Mouse (Mus musculus) right cerebral cortex, adult 18-20 months (tissue): ENCODE data around the gene Tmem150b.

Experiments
- DNase-seq: peaks from one replicate; pipeline ENCODE4 v3.0.0; 2022; ENCODE audit warnings: mixed read lengths

Tmem150b gene

DNA sequence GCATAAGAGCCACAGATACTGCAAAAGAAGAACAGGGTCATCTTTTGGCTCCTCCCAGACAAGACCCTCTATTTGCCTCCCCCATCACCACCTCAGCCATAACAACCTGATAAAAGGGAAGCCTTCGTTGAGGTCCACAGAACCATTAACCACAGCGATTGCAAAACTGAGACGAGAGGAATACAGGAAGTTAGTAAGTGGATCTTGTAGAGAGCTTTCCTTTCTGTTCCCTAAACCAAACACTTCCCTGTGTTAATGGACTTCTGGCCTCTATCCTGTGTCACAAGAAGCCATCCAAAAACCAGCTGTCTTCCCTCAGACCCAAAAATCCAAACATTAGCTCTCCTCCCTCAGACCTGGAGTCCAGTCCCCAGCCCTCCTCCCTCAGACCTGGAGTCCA, 690 bp downstream of the Tmem150b start:
- no peak for DNase-seq

DNA sequence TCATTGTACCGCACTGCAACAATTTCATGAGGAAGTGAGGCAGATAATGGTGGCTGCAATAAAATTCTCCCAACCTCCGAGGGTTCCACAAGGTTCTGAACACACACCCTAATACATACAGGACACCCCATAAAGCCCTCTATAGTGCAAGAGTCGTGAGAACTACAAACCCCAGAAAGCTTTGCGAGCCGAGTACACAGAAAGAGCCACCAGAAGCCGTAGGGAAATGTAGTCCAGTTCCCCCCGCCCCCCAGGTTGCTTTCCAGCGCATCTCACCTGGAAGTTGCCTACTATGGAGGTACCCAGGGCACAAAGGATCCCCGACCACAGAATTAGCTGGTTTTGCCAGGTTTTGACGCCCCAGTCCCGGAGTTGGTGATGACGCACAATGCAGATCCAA, 1.5 kb downstream of the Tmem150b start:
- peak; percentile 60 for DNase-seq

DNA sequence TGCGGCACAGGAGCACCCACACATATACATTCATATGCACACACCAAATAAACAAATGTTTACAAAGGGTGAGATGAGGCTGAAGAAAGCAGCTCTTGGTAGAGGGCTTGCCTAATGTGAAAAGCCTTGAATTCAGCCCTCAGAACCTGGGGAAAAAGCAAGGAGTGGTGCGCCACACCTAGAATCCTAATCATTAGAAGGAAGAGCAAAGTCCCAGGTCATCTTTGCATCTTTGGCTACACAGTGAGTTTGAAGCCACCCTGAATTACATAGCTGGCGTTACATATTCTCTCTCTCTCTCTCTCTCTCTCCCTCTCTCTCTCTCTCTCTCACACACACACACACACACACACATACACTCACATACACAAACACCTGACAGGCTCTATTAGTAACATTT, 5.8 kb downstream of the Tmem150b start:
- DNase-seq: no peak

DNA sequence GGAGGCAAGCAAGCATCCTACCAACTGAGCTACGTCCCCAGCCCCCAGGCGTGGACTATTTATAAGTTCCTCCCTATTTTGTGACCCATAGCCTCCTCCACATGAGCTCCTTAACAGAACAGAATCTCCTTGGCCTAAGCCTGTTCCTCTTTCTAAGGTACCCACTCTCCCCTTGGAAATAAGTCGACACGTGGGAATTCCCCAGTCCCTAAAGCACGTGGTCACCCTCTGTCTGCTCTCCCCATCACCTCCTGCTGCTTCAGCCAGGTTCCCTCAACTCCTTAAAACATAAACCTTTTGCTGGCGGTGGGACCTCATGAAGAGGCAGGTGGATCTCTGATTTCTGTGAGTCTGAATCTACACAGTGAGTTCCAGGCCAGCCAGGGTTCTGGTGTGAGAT, 8.1 kb downstream of the Tmem150b start:
- DNase-seq: no peak

DNA sequence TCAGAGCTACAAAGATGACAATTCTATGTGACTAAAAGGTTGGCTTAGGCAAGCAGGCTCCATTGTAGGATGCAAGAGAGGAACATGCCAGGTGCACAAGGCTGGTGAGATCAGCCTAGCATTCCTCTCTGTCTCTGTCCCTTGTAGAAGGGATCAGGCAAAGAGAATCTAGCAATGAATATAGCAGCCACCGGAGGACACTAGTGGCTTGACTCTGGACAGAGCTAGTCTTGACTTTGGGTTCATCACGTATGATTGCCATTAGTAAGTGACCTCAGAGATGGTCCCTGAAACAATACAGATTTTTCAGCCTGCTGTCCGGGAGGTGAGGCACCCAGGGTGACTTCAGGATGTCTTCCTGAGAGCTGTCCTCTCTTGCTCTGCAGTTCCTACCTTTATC, 12.5 kb downstream of the Tmem150b start:
- DNase-seq: no peak

DNA sequence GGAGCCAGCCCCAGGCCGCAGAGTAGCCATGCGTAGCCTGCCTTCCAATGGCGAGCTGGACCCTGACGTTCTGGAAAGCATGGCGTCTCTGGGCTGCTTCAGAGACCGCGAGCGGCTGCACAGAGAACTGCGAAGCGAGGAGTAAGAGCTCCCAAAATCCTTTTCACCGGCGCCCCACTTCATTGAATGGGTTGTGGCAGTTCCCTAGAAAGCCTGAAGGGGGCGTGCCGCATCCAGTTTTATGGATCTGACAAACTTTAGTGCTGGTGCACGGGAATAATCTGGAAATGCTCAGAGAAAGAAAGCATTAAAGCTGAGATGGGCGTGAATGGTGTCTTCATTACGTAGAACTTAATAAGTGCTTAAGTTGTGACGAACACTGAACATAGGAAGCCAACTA, 20.0 kb downstream of the Tmem150b start:
- peak; percentile 23 for DNase-seq

DNA sequence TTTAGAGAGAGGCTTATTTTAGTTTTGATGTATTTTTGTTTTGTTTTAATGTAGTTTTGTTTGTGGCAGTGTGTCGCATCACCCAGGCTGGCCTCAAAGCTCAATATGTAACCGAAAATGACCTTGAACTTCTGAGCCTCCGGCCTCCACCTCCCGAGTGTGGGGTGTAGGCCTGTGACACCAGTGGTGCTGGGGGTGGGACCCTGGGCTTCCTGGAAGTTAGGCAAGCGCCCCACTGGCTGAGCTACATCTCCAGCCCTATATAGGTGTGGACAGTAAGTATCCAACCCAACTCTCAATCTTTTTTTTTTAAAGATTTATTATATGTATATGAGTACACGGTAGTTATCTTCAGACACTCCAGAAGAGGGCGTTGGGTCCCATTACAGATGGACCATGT, 21.9 kb downstream of the Tmem150b start:
- DNase-seq: no peak

DNA sequence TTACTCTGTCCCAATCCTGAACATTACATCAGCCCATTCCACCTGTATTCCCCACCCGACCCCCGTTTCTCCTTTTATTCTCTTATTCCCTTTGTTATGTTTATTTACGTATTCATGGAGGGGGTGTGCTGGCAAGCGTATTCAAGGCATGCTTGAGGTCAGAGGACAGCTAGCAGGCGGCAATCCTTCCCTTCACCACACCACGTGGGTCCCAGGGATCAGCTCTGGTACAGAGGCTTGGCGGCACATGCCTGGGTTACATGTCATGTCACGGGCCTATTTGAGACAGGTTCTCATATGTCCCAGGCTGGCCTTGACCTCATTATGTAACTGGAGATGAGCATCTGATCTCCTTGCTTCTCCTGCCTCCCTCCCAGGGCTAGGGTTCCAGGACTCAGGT, 22.7 kb downstream of the Tmem150b start:
- DNase-seq: no peak

DNA sequence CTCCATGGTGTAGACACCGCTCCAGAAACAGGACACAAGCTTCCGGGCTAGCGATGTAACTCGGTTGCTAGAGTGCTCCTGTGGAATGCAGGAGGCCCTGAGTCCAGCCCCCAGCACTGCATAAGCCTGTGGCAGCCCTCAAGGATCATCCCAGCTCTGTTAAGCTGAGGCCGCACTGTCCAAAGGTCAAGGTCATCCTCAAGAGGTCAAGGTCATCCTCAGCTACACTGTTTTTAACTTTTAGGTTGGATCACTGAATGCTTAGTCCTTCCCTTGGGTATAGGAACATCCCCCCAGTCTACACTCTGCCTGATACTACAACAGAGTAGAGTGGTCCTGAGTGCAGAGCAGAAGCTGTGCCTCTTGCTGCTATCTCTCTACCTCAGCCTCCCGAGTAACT, 32.0 kb downstream of the Tmem150b start:
- DNase-seq: no peak

DNA sequence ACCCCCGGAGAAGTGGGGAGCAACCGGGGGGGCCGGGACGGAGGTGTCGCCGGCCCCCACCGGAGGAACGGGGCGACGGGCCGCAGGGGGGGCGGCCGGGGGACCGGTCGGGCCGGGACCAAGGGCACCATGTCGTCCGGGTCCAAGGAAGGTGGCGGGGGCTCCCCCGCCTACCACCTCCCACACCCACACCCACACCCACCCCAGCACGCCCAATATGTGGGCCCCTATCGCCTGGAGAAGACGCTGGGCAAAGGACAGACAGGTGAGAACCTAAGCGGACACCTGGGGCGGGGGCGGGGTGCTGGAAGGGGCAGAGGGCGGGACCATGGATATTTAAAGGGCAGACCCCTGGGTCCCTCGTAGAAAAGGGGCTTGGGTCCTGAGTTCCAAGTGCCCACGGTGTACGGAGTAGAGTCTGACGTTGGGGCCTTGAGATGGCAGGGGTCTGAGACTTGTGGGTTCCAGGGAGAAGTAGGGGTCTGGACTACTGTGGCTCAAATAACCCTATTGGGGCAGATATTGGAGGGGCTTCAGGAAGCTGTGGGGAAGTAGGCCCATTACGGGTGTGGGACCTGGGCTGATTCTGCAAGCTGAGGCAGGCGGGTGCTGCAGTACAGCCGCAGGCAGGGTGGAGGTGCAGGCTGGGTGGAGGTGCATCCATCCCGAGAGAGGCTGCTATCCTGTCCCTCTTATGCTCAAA, 33.9 kb downstream of the Tmem150b start:
- peak; percentile 39 for DNase-seq

DNA sequence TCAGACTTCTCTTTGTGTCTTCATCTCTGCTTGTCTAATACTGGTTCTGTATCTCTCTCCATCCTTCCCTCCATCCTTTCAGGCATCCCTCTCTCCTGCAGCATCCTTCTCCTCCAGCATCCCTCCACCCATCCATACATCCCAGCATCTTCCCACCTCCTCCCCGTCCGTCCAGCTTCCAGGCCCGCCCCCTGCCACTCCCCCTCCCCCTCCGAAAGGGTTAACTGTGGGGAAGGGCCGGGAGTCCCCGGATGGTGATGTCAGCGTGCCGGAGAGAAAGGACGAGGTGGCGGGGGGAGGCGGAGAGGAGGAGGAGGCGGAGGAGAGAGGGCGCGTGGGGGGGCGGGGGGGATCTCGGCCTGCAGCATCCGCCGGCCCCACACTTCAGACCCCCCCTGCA, 34.7 kb downstream of the Tmem150b start, which contains the start of gene Brsk1:
TSS of gene Brsk1 (plus strand) at position 218 of the 400 bp plus-strand sequence.
- DNase-seq: peak; percentile 91

DNA sequence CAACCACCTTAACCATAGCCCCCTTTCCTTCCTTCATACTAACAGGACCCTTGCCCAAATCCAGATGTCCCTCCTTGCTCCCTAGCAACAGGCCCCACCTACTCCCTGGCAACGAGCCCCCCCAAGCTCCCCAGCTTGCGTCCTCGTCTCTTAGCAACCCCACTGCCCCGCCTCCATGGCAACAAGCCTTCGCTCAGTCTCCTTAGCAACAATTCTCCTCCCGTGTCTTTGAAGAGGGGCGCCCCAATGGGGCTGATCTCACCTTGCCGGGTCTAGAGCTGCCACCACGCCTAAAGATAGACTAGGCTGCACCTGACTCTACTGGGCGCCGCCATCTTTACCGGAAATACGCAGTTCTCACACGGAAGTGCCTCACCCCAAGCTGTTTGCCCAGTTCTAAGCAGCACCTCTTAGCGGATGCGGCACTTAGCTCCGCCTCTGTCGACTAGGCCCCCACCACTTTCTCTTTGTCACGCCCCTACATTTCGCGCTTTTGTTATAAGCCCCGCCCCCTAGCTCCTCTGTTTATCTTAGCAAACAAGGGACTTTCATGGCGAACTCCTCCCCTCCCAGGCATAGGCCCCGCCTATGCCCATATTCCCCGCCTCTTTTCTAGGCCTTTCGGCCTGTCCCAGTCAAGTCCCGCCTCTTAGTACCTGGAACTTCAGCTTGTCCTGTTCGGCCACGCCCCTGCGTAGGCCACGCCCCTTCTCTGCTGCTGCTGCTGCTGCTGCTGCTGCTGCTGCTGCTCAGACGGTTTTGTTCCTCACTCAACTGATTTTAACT, 40.2 kb downstream of the Tmem150b start, which contains the start of gene Hspbp1:
TSS of gene Hspbp1 (minus strand) at position 437 of the 786 bp plus-strand sequence.
- DNase-seq: peak; percentile 94

DNA sequence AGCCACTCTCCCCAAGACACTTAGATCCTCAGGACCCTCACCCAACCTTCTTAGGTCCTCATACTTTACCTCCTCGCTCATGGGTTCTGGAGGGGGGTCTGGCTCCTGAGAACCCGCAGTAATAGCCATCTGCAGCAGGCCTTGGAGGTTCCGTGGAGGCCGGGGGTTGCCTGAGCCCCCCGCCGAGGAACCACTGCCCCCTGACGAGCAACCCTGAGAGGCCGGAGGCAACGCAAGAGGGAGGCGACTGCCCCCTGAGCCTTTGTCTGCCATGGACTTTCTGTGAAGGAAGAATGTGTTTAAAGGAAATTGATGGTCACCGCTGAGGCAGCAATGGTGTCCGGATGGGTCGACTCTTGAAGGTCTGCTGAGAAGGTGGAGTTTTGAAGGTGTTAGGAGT, 40.8 kb downstream of the Tmem150b start:
- no peak for DNase-seq

DNA sequence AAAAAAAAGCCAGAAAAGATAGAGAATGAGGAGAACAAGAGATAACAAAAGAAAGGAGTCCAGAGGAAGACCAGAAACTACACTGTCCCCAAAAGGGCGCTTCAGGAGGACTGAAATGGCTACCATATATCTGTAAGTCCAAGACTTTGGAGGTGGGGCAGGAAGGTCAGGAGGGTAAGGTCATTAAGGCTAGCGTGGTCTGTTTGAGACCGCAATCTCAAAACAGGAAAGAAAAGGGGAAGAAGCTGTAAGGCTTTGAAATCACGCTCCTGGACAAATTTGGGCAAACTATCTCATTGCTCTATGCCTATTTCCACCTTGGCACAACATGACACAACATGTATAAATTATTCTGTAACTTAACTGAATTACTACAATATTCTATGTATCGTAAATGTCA, 41.7 kb downstream of the Tmem150b start:
- DNase-seq: no peak

DNA sequence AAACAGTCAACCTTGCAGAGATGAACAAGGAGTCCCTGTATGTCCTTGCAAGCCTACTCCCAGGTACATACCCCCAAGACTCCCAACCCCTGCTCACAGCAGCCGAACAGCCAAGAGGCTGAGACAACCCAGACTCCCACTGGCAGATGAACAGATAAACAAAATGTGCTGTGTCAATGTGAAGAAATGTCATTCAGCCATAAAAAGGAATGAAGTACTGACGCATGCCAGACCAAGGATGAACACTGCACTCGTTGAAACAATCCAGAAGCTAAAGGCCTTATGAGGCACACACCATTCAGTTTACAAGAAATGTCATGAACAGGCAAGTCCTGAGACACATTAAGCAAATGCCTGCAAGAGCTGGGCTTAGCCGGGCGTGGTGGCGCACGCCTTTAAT, 49.8 kb downstream of the Tmem150b start:
- DNase-seq: no peak

DNA sequence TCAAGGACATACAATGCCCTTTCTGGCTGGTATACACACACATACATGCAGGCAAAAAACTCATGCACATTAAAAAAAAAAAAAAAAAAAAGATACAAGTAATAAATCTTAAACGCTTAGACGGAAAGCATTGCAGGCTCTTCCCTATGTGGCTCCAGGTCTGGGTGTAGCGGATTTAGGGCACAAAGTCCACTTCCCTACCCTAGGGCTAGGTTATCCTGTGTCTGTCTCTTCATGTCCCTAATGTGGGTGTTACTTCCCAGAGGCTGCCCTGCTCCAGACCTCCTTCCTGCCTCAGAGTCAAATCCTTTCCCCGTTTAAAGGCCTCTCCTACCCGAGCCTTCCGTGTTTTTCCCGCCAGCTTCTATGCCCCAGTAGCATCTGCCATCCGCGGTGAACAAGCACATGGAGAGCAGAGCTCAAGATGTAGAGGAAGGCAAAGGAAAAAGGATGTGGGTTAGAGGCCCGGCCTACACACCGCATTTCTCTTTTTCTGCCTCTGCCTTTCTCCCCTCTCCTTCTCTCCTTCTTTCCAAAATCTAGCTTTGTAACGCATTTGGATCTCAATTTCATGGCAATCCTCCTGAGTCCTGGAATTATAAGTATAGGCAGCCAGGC, 50.8 kb downstream of the Tmem150b start:
- no peak for DNase-seq

DNA sequence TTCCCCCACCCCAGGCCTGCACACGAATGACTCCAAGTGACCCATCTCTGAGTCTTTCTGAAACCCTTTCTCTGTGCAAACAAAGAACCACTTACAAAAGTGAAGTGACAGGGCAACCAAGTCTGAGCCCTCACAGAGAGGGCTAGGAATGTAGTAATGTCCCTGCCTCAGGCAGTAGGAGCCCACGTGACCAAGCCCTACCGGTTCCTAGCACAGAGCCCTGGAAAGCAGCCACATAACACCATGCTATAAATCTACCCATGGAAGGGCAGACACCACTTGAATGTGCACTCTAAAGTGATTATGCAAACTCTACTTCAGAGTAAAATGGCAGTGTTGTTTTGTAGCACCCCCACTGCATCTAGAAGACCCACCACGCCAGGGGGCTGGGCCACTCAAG, 53.1 kb downstream of the Tmem150b start:
- no peak for DNase-seq

DNA sequence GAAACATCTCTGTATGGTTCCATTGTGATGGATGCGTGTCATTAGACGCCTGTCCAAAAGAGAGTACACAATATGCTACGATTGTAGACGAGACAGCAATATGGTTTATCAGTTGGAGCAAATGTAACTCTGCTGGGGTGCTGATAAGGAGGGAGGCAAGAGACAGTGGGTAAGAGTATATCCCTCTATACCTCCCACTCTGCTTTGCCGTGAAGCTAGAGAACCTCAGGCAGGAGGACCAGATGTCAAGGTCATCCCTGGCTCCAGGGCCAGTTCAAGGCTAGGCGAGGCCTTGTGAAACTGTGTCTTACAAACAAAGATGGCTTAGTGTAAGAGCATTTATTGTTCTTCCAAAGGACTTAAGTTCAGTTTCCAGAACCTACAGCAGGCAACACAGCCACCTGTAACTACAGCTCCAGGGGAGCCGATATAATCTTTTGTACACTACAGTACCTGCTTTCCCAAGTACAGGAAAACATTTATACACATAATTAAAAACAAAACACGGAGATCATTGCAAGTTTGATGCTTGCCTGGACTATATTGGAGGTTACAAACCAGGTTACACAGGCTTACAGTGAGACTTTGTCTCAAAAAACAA, 54.3 kb downstream of the Tmem150b start:
- no peak for DNase-seq

DNA sequence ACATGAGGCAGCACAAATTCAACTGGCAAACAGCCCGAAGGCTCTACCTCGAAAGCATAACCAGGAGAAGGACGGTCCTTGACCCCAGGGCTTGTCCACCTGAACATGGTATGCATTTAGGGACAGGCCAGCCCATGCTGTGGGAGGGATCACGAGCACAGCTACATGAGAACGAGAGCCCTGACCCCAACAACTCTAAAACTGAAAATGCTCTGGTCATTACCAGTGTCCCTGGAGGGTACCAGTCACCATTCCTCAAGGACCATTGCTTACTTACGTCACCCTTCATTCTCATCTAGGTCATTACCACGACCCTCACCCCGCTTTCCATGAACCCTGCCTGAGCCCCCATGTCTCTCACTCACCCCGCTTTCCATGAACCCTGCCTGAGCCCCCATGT, 55.9 kb downstream of the Tmem150b start:
- no peak for DNase-seq

DNA sequence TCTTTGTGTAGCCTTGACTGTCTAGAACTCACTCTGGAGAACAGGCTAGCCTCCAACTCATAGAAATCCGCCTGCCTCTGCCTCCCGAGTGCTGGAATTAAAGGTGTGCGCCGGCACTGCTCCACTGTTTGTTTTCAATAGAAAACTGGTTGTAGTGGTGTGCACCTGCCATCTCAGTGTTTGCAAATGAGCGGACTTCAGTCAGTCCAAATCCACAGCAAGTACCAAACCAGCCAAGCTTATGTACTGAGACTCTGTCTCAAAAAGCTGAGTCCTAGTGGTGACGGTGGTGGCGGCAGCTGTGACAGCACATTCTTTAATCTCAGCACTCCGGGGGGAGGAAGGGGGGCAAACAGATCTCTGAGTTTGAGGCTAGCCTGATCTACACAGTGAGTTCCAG, 56.5 kb downstream of the Tmem150b start:
- no peak for DNase-seq

DNA sequence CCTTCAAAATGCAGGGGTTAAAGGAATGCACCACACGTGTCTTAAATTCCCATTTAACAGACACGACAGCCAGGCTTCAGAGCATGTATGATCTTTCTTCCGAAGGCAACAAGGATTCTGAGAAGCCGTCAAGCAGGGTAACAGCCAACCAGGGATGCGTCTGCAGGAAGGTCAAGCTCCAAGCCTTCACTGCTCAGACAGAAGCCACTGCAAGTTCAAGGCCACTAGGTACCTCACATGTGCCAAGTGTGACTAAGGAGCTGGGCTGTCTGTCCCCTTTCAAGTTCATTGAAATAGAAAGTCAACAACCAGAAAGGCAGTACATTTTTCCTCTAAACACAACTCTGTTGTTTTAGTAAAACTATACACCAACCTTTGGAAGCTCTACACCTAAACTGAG, 58.2 kb downstream of the Tmem150b start:
- no peak for DNase-seq

DNA sequence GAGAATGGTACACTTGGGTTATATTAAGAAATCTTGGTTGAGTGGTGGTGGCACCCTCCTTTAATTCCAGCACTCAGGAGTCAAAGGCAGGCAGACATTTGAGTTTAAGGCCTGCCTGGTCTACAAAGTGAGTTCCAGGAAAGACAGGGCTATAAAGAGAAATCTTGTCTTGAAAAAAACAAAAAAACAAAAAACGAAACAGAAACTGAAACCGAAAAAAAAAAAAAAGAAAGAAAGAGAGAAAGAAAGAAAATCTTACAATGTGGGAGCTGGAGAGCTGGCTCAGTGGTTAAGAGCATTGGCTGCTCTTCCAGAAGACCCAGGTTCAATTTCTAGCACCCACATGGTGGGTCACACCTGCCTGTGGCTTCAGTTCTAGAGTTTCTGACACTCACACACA, 61.3 kb downstream of the Tmem150b start:
- no peak for DNase-seq

DNA sequence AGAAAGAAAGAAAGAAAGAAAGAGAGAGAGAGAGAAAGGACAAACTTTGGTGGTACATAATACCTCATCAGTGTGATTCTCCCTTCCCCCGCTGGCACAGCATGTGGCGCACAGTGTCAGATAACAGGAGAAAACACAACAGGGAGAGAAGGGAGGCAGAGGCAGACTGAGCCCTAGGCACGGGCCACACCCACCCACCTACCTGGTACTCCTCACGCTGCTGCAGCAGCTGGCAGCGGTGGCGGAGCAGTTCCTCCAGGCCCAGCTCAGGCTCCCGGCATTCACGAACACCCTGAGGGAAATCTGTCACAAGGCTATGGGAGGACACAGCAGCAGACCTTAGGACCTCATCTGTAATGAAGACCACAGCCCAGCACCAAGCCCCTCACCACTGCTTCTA, 61.9 kb downstream of the Tmem150b start:
- peak; percentile 39 for DNase-seq
